Mouse (Mus musculus) lung, postnatal 4 days (tissue): ENCODE data around the gene Prkg1.

ENCODE experiments used
- DNase-seq, 2 experiments: peaks; one replicate each; pipeline ENCODE4 v3.0.0; 2021

Gene Prkg1

DNA sequence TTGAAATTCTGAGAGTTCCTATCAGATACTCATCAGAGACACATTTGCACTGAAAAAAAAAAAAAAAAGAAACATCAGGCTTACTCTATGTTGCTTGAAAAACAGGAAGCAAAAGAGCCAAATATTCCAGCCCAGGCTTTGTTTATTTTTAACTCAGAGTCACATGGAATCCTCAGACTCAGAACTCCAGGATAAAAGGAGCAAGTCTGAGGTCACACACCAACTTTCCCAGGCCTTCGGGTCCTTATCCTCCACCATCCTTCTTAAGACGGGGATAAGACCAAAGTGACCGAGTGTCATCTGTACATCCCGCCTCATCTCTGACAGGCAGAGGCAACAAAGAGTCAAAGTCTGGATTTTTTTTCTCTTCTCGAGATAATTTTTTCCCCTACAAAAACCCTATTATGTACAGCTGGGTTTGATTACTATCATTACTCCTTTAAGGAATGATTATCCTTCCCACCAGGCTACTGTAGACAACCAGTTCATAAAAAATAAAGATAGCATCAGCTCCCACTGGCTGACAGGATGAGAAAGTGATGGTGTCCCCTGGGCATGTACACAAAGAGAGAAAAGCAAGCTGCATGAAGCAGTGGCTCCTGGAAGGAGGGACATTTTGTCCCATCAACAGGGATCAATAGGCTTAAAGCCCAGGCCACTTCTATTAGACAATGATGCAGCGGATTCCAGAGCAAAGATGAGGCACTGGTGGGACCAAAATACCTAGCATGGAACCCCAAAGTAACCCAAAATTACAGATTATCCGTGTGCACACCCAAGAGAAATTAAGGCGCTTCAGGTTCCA is 21.4 kb downstream of the Prkg1 start:
- peak in 1 of 2 experiments; percentile 29 for DNase-seq

DNA sequence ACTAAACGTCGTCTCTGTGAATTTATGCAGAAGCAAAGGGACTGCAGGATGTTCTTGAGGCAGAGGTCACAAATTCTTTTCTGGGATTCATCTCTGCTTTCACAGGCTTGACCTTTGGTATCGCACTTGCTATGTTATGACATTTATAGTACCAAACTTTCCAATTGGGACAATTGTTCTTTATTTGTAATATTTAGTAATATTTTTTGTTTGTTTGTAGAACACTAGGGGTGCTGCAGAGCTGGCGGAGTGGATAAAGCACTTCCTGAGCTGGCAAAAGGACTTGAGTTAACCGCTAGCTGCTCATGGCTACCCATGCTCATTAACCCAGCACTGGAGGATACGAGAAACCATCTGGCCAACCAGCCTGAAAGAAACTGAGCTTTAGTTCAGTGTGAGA is 49.9 kb downstream of the Prkg1 start:
- DNase-seq = no peak

DNA sequence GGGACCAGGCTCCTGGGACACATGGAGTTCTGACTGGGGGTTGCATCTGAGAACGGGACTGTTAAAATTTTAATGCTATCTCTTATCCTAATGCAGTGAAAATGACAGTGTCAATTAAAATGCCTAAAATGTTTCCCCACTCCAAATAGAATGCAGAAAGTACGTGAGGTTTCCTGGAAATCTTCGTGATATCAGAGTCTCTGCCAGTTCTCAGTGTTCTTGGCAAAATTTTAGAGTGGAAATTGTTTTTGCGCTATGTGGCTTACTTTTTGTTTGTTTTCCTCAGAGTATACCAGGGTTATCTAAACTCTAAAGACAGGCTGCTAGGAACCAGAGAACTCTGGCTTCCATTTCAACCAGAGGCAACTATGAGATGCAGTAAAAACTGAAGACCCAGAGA is 50.4 kb downstream of the Prkg1 start:
- DNase-seq = no peak

DNA sequence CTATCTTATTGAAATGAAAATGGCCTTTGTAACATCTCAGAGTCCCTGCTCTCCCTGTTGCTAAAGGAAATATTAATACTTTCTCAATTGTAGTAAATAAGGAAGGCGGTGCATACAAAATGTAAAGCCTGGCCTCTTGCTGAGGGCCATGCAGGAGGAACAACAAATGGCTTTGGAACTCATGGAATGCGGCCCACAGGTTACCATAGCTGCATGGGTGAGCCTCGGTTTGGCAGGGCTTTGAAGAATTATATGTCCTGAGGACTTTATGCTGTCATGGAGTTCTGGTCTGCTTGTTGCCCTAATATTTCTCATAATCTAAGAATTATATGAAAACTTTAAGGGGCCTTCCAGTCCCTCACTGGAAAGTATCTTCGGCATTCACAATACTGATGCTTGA is 51.5 kb downstream of the Prkg1 start:
- DNase-seq = no peak

DNA sequence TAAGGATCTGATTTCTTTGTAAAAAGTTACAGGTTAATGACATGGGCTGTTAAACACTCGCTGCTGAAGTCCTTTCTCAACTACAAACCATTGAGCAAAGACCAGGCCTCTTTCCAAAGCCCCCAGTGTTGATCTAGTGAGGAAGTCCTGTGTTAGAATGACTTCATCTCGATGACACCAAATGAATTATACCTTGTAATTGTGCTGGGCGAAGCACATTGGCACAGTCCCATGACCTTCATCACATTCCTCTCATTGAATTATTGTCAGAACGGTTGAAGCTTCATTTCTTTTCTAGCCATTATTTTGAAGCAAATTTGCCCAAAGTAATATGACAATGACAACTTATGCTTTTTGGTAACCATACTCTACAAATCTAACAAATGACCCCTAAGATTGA is 54.5 kb downstream of the Prkg1 start:
- no peak for DNase-seq

DNA sequence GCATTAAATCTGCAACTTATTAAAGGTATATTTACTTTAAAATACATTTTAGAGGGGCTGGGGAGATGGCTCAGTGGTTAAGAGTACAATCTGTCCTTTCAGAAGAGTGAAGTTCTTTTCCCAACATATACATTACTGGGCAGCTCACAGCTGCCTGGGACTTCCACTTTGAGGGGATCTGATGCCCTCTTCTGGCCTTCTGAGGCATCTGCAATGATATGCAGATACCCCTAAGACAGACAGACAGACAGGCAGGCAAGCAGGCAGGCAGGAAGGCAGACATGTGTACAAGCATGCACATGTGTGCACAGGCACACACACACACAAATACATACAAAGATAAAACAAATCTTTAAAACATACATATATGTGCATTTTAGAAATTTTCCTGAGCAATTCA is 60.8 kb downstream of the Prkg1 start:
- DNase-seq = no peak

DNA sequence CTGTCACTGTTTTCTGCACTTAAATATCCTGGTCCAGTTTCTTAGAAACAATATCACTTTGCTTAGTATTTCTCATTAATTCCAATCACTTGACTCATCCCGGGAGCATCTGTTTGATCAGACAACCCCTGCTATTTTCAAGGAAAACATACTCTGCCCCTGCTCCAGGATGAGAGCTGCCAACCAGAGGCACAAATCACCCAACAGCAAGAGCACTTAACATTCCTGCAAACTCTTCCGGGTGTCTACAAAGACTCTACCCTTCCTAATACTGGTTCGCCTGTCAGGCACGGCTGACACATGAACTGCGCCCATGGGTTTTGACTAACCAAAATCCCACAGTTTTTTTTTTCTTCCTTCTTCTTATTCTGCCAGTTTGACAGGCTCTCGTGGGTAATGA is 65.9 kb downstream of the Prkg1 start:
- no peak for DNase-seq

DNA sequence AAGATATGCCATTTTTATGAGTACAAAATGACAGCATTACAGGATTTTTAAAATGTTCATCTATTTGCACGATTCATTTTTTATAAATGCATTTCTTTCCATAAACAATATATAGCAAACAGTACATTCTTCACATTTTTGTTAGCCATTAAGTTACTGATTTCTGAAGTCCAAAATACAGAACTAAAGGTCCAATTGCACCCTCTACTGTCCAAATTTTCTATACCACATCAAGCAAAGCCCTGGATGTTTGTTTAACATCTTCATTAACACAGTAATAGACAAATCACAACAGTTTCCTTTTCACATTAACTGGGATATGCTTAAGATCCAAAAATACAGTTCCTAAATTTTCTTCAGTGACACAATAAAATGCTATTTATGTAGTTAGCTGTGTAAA is 84.0 kb downstream of the Prkg1 start:
- no peak for DNase-seq

DNA sequence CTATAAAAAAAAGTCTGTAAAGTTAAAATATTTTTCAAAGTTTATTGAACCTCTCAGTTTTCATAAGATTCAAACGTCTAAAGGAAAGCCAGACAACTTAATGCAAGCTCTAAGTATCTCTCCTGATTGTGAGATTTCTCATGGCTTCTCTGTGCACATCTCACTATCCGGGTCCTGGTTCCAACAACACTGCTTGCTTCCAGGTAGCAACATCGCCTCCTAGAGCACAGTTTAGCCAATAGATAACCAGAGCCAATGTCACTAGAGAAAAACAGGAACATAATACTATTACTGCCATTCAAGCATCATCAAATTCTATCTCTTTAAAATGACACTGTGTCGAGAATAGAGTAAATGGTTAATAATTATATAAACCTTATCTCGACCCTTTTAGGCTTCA is 86.5 kb downstream of the Prkg1 start:
- DNase-seq = no peak

DNA sequence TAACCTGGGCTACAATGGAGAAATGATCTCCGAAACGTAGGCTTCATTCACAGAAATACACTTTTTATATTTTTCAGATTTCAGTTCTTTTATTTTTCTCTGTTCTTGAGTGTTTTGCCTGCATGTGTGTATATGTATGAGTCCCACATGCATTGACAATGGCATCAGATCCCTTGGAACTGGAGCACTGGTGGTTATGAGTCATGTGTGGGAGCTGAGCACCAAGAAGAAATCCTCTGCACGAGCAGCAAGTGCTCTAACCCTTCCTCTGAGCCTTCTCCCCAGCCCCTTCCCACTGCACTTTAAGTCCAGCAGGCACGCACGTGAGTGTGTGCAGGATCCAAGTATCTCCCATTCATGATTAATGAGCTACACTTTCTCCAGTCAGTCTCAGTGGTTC is 93.1 kb downstream of the Prkg1 start:
- DNase-seq = no peak

DNA sequence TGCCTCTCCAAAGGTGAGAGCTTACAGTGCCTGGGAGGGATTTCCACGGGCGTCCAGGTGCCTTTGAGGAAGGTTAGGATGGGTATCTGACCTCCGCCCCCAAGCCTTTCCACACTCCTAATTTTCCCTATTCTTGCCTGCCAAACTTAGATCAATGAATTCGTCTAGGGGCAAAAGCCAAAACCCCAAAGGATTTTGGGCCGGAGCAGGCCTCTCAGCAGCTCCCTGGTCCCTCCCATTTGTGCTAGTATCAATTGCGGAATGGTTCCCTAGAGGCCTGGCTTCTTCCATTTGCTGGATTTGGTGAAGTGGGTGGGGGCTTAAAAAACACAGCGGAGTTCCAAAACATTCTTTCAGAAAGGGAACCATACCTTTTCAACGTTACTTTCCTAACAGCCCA is 99.8 kb downstream of the Prkg1 start:
- DNase-seq = no peak

DNA sequence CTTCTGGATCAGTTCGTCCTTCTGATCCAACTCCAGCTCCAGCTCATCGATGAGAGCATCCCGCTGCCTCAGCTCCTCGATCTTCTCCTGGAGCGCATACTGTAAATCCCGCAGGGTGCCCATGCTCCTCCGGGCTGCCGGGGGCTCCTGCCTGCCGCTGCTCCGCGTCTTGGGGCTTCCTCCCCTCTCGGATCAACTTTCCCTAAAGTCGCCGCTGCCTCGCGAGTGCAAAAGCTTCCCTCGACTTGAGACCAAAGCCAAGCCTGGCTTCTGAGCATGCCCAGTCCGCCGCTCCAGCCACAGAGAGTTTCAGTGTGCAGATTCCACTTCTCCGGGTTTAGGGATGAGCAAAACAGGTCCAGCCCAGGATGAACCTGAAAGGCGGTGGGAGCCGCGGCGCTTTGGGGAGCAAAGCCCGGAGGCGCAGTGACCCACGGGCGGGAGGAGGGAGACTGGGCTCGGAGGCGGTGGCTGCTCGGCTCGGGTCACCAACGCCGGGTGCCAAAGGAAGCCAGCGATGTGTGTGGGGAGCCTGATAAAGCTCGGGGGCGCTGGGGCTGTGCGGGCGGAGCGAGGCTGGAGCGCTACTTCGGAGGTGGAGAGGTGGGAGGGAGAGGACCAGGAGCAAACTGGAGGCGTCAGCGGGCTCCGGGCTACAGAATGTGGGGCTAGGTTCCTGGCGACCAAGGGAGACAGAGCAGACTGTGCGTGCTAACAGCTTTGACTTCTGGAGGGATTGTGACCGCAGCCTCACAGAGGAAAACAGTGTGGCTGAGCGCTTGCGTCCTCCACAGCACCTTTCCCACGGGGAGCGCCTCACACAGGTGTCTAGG is 100.5 kb downstream of the Prkg1 start:
- peak; percentile 55 to 62 for DNase-seq

DNA sequence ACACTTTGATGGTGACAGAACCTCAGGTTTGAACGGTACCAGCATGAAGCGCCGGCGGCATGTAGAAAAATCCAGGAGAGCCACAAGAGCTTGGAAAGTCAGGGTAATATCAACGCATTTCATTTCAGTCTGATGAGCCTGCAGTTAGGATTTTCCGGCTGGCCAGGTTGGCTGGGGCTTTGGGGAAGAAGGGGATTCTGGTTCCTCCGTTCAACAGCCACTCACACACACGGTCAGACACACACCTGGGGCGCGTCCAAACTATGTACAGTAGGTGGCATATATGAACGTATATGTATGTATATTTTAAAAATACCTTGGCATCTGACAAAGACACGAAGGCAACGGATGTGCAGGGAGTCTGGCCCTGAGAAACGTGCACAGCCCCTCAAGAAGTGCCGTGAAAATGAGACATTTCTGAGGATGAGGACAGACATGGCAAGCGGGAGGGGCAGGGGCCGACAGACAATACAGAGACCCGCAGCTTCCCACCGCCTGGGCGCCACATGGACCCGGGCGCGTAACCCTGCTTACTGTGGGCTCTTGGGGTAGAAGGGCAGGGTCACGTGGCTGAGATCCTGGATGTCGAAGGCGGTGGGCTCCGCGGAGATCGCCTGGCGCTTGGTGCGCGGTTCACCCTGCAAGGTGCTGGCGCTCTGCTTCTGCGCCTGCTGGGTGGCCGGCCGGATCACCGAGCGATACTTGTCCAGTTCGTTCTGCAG is 101.2 kb downstream of the Prkg1 start:
- peak in 1 of 2 experiments; percentile 34 for DNase-seq

DNA sequence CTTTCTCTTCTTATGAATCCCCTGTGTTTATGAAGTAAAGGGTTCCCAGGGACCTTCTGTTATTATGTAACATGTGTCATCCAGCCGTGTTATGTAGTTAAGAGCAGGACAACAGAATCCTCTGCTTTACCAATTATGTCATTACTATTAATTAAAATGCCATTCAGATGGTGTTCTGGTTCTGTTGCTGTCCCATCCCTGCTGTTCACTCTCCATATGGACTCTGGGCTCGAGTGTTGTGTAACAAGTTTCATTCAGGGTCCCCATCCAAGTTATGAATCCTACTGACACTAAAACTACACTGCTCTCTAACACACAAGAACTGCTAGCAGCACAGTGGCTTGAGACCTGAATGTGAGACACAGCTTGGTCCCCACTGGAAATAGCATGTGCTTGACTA is 102.0 kb downstream of the Prkg1 start:
- DNase-seq = no peak

DNA sequence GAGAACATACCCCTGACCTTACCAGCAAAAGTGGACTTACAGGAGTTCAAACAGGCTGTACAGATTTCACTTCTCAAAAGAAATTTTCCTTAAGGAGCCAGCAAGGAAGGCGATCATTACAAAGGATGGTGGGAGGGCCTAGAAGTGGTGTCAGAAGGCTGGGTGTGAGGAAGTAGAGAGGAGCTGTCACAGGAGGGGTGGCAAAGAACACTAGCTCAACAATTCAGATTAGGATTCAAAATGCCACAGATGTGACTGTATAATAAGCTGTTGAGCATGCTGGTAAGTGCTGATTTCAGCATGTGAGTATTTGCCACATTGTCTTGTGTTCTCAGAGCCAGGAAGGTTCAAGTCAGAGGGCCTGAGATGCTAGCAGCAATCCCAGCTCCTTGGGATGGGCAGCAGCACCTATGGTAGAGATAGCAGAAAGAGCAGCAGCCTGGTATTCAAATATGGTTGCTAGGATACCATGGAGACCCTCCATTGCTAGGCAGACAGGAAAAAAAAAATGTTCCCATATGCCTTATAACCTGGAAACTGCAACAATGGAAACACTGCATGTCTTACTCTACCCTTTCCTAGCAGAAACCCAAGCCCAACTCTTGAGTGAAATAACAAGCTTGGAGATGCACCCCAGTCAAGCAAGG is 106.0 kb downstream of the Prkg1 start:
- DNase-seq = no peak

DNA sequence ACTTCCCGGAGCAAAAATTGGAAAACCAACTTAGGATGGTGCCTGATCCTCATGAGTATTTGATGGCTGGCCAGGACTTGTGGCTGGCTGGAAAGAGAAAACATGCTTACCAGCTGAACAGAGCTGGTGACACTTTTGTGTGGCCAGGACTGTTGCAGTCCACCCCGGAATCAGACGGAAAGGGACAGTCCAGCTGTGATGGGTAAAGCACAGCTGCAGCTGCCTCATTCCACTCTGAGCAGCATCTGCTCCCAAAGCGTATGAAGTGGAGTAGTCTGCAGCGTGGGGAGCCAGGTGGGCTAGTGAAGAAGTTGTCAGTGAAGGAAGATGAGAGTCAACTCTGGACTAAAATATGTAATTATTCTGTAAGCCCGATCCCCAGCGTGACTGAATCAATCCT is 108.6 kb downstream of the Prkg1 start:
- peak; percentile 23 to 49 for DNase-seq

DNA sequence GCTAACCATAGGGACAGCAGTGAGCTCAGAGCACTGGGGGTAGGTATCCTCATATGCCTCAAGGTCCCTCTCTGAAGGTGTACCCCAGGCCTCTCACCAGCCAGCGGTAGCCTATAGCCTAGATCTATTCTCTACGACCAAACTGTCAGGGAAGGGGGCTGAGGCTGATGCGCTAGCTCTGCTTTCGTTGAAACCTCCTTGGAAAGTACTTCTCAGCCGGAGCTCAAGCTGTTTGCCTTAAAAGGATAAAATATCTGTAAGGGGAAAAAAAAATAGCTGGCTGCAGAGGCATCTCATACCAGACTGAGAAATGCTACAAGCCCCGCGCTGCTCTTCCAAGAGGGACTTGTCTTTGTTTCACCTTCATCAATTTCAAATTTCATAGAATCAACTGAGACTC is 109.0 kb downstream of the Prkg1 start:
- DNase-seq = peak in 1 of 2 experiments; percentile 6

DNA sequence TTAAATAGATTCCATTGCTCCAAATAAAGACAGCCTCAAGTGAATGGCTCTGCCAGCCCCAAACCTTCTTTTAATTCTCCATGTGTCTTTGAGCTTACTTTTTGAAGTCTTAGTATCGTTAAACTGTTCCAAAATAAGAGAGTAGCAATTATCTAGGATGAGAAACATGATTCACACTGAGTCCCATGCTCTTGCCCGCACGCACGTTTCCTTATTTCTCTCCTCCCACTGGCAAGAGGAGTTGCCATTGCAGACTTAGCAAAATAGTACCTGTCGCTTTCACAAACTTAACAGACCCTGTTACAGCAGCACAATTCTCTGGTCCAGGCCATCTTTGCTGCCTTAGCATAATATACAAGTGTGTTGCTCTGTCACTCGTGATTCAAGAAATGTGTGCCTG is 110.8 kb downstream of the Prkg1 start:
- no peak for DNase-seq

DNA sequence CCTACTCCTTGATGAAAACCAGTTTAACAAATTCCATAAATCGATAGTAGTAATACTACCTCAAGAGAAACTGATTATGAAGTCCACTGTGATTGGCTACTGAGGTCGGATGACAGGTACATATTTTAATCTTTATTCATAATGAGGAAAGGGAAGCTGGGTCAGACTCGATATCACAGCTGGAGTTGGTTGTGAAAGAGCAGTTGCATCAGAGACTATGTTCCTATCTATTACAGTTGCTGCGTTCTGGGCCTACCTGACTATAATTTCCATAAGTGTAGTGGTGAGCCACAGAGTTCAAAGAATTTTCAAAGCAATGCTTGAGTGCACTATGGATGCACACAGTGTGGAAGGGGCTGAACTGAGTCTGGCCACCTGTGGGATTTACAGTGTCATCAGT is 114.4 kb downstream of the Prkg1 start:
- no peak for DNase-seq

DNA sequence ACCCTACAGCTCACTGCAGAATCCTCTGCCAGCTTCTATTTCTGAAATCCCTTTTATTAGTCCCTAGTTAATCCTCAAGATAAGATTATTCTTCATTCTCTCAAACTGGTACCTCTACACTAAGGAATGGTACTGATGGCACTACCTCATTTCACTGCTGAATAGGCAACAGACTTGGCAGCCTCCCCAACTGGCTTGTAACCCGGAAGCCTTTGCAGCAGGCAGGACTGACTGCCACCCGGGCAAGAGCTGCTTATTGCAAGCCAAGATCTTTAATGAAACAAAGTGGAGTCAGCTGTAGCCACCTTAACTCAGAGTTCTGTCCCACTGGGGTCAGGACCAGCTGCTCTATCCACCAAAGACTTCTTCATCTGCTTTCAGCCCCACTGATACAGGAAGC is 117.3 kb downstream of the Prkg1 start:
- DNase-seq = no peak

DNA sequence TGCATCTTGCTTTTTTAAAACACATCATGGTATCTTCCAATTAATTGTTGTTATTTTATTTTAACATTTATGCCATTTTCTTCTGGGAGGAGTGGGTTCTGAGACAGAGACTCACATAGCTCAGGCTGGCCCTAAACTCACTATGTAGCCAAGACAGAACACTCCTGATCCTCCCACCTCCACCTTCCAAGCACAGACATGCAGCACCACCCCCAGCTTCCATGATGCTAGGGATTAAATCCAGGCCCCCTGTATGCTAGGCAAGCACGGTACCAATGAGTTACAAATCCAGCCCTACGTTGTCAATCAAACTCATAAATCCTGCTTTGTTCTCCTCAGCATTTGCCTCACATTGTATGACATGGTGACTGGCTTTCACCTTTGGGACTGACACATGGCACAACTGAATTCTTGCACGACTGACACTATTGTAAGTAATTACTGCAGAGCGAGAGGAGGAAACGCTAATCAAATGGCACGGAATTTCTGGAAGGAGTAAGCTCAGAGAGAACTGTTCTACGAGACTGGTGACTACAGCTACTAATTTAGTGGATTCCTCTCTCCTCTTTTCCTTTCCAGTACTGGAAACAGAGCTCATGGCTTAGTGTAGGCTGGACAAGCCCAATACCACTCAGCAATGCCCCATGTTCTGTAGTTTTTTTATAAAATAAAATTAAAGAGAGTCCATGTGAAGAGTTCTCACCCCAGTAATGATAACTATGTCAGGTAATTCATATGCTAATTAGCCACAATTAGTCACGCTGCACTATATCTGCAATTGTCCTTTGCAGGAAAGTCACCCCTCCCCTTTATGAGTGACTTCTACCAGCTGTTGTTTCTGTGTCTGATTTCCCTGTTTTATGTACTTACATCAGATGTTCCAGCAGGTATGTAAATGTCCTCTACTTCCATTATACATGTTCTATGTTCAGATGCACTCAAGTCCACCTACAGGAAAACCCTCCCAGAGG is 133.6 kb downstream of the Prkg1 start:
- no peak for DNase-seq

DNA sequence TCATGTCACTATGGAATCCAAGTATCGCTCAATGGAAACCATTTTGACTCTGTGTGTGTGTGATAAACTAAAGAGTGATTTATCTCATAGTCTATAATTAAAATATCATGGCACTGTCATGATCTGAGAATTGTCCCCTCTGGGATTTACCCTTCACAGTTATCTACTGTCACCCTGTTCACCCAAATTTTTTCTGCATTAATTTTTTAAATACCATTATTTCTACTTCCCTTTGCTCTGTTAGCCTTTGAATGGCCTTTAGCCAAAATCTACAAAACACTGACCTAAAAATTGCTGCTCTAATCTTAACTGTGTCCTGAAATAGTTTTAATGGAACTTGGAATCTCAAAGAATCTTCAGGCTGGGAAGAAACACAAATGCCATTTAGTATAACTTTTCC is 143.1 kb downstream of the Prkg1 start:
- DNase-seq = no peak
